Mouse (Mus musculus): ENCODE measurements around the gene Slc24a5.

DNA sequence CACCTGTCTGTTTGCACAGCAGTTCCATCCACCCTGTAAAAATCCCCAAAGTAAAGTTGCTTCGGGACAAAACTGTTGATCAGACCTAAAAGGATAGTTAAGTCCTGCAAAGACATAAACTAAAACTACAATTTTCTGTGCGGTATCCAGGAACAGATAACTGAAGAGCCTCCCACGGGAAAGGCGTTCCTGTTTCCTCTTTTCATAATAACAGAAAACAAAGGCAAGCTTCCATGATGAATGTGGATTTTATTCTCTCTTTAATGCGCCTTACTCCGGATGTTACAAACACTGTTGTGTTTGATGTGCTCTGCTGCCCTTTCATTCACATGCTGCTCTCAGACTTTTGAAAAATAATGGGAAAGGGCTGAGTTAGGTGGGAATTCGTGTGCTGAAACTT, 37.3 kb upstream of the Slc24a5 start:
- no peak for TF ChIP-seq CTCF (IDR thresholded peaks at IDR 0.05; ENCODE audit: control insufficient read depth, insufficient read depth, insufficient read length)
- no peak for TF ChIP-seq CEBPB (IDR thresholded peaks at IDR 0.05; ENCODE audit: low read depth)
- no peak for TF ChIP-seq FOSL1 (IDR thresholded peaks at IDR 0.05; ENCODE audit: insufficient read depth, low read length, poor library complexity, severe bottlenecking)
- TF ChIP-seq MYOD1 (IDR thresholded peaks at IDR 0.05; ENCODE audit: control insufficient read depth, insufficient read length, low read depth) = no peak
- TF ChIP-seq MYOG (IDR thresholded peaks at IDR 0.05; ENCODE audit: control insufficient read depth, extremely low read depth, insufficient read length) = no peak
- no peak for TF ChIP-seq USF1 (IDR thresholded peaks at IDR 0.05; ENCODE audit: low read depth)

All from C2C12 (cell line).